Mouse (Mus musculus) liver, postnatal 0 days (tissue): Measurements from ENCODE around the gene Zyg11b. TPM values are rescaled to one million over a fixed set of nuclear protein-coding genes. Genes with fewer than 3 reads are reported as not detected.

Experiments
- ATAC-seq: fragments of 200-750 bp; cut with Nextera tagmentation; 2 replicates; pipeline ENCODE4 v1.8.0; 2017; ENCODE audit warnings: mild to moderate bottlenecking, moderate library complexity
- DNase-seq: peaks from one replicate; pipeline ENCODE4 v3.0.0-alpha.2; 2016
- H3K27ac ChIP-seq: fragments of 300-500 bp; sonication (generic); 2 replicates; pipeline ENCODE4 v1.5.1; 2014; ENCODE audit warnings: antibody characterized with exemption, moderate library complexity, mild to moderate bottlenecking, low read depth
- H3K27me3 ChIP-seq: fragments of 300-500 bp; sonication (generic); 2 replicates; pipeline ENCODE4 v1.6.1; 2014; ENCODE audit warnings: low read length, control low read depth, mixed read lengths; ENCODE audit not compliant: insufficient read depth
- H3K36me3 ChIP-seq: fragments of 300-500 bp; sonication (generic); replicated peaks from 2 replicates; pipeline ENCODE4 v1.6.1; 2014; ENCODE audit warnings: mild to moderate bottlenecking, control low read depth, low read length, moderate library complexity, mixed read lengths; ENCODE audit not compliant: insufficient read depth
- H3K4me1 ChIP-seq: fragments of 300-500 bp; sonication (generic); 2 replicates; pipeline ENCODE4 v1.6.1; 2014; ENCODE audit warnings: antibody characterized with exemption, mild to moderate bottlenecking, control low read depth; ENCODE audit not compliant: insufficient read depth
- H3K4me2 ChIP-seq: fragments of 300-500 bp; sonication (generic); 2 replicates; pipeline ENCODE4 v1.6.1; 2014; ENCODE audit warnings: low read depth, mild to moderate bottlenecking, low read length, moderate library complexity, mixed read lengths
- H3K4me3 ChIP-seq: fragments of 300-500 bp; sonication (generic); 2 replicates; pipeline ENCODE4 v1.5.1; 2014; ENCODE audit warnings: low read depth, low read length
- H3K9ac ChIP-seq: fragments of 300-500 bp; sonication (generic); replicated peaks from 2 replicates; pipeline ENCODE4 v1.6.1; 2014; ENCODE audit warnings: mild to moderate bottlenecking, moderate library complexity
- H3K9me3 ChIP-seq: fragments of 300-500 bp; sonication (generic); 2 replicates; pipeline ENCODE4 v1.6.1; 2016; ENCODE audit warnings: mild to moderate bottlenecking, control low read depth, low read length, mixed read lengths
- CTCF ChIP-seq: sonication (generic); IDR thresholded peaks from 2 replicates; pipeline ENCODE4 v1.5.1; 2016; ENCODE audit warnings: antibody characterized with exemption, low read depth
- EP300 ChIP-seq: IDR thresholded peaks from 2 replicates; pipeline ENCODE4 v1.6.1; 2016; ENCODE audit warnings: antibody characterized with exemption, low read depth, mild to moderate bottlenecking
- WGBS: fragments of 180-500 bp; shearing (Covaris S2); extraction: QIAGEN DNeasy Blood & Tissue Kit; methylation state at CpG from one replicate; pipeline ENCODE4 v1.1.7; 2014; ENCODE audit not compliant: insufficient replicate concordance; 5-methylcytosine and 5-hydroxymethylcytosine counted together
- polyA plus RNA-seq: library from polyadenylated mRNA; unstranded; fragments of >200 nt; fragmentation: Nextera tagmentation; extraction: Ambion mirVana; gene quantifications from 2 replicates; pipeline ENCODE4 v1.2.1, GENCODE M21; 2015

Zyg11b gene
- polyA plus RNA-seq, 1 experiment from 2014 or later, result 2.6 TPM

DNA sequence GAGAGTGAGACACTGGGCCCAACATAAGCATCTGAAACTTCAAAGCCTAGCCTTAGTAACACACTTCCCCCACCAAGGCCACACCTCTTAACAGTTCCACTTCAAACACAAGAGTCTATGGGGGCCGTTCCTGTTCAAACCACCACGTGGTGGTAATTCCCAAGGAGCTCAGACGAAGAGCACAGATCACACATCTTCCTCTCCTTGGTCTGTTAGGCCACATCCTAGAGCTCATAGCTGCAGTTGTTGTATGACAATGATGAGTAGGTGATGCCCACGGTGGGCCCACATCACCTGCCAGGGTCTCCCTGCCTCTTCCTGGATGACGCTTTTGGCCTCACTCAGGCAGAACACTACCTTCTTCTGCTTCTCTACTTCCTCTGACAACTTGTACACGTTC is 9.8 kb upstream of the Zyg11b start:
- Histone ChIP-seq H3K27ac (no peak overlapping the region), H3K9me3 (no peaks in the 10 kb centered on the region; the same call in 1 of the 2 replicates), H3K9ac (no peak overlapping the region), H3K4me3 (no peak overlapping the region), H3K4me1 (no peaks in the 10 kb centered on the region), H3K27me3 (no peaks in the 10 kb centered on the region), H3K4me2 (no peak overlapping the region), H3K36me3 (no peaks in the 10 kb centered on the region)
- WGBS, result 49% methylated on average over 6 of the region's 6 CpGs
- TF ChIP-seq CTCF (no peak), EP300 (no peak)
- ATAC-seq, result no peak
- no peak for DNase-seq

DNA sequence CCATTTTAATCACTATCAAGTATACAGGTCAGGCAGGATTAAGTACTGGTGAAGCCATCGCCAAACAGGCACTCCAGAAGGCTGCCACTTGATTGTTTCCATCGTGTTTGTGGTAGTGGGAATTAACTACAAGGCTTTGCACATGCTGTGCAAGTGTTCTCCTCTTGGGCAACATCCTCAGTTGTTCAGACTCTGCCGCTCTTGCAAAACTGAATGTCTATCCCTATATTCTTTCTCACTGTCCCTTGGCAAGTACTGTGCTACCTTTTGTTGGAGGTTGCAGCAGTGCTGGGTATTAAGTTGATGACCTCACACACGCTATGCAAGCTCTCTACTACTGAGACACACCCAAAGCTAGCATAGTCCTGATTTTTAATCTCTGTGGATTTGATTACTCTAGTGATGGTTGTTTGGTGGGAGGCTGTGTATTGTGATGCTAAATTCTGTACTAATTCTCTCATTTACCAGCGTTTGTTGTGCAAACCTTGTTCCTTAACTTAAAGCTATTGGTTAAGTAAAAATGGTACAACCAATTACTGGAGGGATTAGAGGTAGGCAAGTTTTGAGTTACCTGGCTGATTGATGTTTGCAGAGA is 1.5 kb upstream of the Zyg11b start:
- DNase-seq, result no peak
- Histone ChIP-seq H3K27me3 (no peaks in the 10 kb centered on the region), H3K4me2 (no peak overlapping the region), H3K27ac (peak overlapping the region; percentile 45), H3K4me3 (no peak overlapping the region), H3K9me3 (0 out of 2 replicates have a peak, but pooled peaks cover 4% of the 10 kb centered on the region), H3K9ac (no peak overlapping the region), H3K4me1 (peaks cover 16% of the 10 kb centered on the region), H3K36me3 (no peaks in the 10 kb centered on the region)
- no peak for ATAC-seq
- TF ChIP-seq CTCF, result no peak
- no peak for TF ChIP-seq EP300
- 64% methylated on average over 5 of the region's 5 CpGs for WGBS

DNA sequence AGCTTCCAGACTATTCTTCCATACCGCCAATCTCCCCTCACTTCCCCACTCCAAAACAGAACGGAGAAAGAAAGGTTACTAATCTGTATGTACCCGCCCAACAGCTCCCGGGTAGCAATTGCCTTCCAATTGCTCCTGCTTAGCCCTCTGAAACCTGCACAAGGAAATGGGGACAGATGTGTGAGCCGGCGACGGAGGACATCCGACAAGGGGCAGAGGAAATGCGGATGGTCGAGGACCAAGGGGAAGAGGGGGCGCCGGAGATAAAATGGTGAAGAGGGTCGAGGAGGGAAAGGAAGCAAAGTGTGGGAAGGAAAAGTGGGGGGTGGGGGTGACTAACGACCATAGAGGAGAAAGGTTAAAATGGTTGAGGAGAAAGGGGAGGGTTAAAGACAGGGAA is 630 bp downstream of the Zyg11b start:
- Histone ChIP-seq H3K27me3 (no peaks in the 10 kb centered on the region), H3K9me3 (no peaks in the 10 kb centered on the region), H3K4me2 (peak overlapping the region; percentile 78), H3K36me3 (no peaks in the 10 kb centered on the region), H3K4me3 (peak overlapping the region; percentile 83), H3K4me1 (peaks cover 16% of the 10 kb centered on the region), H3K9ac (peak overlapping the region; percentile 84), H3K27ac (peak overlapping the region; percentile 90)
- TF ChIP-seq EP300 (no peak), CTCF (no peak)
- ATAC-seq (no peak), DNase-seq (peak; percentile 30)
- 1% methylated on average over 14 of the region's 14 CpGs for WGBS

DNA sequence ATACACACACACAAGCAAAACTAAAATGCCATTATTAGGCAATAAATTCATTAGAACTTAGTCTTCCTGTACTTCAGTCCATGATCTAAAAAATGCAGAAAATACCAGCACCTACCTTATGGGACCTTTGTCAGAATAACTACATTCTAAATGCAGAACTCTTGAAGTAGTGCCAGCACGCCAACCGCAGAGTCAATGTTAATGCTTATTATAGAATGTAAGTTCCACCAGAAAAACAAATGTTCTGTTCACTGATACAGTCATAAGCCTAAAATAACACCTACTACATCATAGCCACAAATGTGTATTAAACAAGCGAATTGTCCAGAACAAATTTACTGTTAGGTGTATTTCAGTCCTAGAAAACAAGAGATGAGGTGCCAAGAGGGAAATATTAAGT is 23.9 kb downstream of the Zyg11b start:
- Histone ChIP-seq H3K9ac (no peak overlapping the region), H3K9me3 (no peaks in the 10 kb centered on the region), H3K27me3 (no peaks in the 10 kb centered on the region), H3K4me3 (no peak overlapping the region), H3K4me1 (no peaks in the 10 kb centered on the region), H3K27ac (no peak overlapping the region), H3K36me3 (no peaks in the 10 kb centered on the region), H3K4me2 (no peak overlapping the region)
- WGBS, result 84% methylated on average over 3 of the region's 3 CpGs
- ATAC-seq (no peak), DNase-seq (no peak)
- TF ChIP-seq CTCF (no peak), EP300 (no peak)

DNA sequence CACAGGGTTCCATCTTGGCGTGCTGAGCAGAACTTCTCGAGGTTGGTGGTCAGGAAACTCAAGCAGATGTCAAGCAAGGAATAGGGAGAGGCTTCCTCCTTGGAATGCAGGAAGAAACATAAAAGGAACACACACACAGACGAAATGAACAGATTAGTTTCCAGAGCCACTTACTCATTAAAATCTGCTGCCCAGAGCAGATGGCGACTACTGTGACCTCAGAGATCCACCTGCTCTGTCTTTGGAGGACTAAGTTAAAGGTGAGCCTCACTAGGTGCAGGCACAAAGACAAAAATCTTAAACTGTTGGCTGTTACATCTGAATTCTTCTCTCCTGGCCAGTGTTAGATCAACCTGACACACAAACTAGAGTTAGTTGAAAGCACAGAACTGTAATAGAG is 28.6 kb downstream of the Zyg11b start:
- H3K27me3 ChIP-seq, result no peaks in the 10 kb centered on the region
- no peak overlapping the region for H3K9ac ChIP-seq
- no peak for TF ChIP-seq EP300
- no peak for TF ChIP-seq CTCF
- H3K9me3 ChIP-seq, result no peaks in the 10 kb centered on the region
- no peak overlapping the region for H3K4me3 ChIP-seq
- H3K4me1 ChIP-seq, result no peaks in the 10 kb centered on the region
- no peak overlapping the region for H3K4me2 ChIP-seq
- H3K36me3 ChIP-seq, result peaks cover 7% of the 10 kb centered on the region; the same call in 1 of the 2 replicates
- H3K27ac ChIP-seq, result no peak overlapping the region
- ATAC-seq (no peak), DNase-seq (no peak)
- WGBS, result 62% methylated on average over 4 of the region's 4 CpGs

DNA sequence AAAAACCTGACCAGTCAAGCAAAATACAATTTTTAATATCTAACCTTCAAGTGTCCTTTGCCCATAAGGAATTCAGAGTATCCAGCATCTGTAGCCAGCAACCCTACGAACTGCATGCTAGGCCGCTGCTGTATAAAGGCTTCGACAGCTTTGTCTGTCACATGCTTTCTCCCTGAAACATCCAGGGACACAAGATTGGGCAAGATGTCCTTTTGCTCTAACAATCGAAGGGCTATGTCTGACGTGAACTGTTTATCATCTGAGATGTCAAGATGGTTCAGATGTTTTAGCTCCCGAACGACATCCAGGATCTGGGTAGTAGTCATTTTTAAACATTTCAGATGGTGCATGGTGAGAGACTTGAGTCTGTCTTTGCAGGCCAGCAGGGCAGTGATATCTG is 35.1 kb downstream of the Zyg11b start:
- no peak for TF ChIP-seq CTCF
- 0 out of 2 replicates have a peak, but pooled peaks have one; percentile 24 for TF ChIP-seq EP300
- DNase-seq, result no peak

More for the DNA sequence above, 35.1 kb downstream of the Zyg11b start:
- Histone ChIP-seq H3K9me3 (no peaks in the 10 kb centered on the region), H3K27ac (no peak overlapping the region), H3K9ac (no peak overlapping the region), H3K4me1 (no peaks in the 10 kb centered on the region), H3K4me2 (no peak overlapping the region), H3K27me3 (no peaks in the 10 kb centered on the region), H3K36me3 (peaks cover 26% of the 10 kb centered on the region), H3K4me3 (no peak overlapping the region)
- peak; percentile 59; the same call in 1 of the 2 replicates for ATAC-seq
- WGBS, result 79% methylated on average over 7 of the region's 7 CpGs
